Mouse (Mus musculus) stomach, postnatal 0 days (tissue): ENCODE data around the gene Enkd1.

Source experiments
- CTCF ChIP-seq: IDR thresholded peaks from 2 replicates; pipeline ENCODE4 v1.5.1; 2016; ENCODE audit warnings: antibody characterized with exemption, low read depth, mild to moderate bottlenecking, moderate library complexity
- EP300 ChIP-seq: optimal IDR thresholded peaks from 2 replicates; pipeline ENCODE3; 2016; ENCODE audit warnings: antibody characterized with exemption

DNA sequence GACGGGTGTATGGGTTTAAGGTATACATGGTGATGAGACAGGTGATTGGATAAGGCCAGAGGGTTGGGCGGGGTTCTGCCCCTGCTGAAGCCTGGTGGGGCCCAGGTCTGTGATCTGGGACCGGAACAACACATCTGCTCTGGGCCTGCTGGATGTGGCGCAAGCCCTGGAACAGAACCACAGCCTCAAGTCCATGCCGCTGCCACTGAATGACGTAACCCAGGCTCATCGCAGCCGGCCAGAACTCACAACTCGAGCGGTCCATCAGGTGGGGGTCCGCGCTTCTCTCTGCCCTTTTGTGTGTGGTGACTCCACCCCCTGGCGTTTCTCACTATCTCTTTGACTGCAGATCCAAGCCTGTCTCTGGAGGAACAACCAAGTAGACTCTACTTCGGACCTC lies 17.0 kb downstream of the Enkd1 start:
- no peak for TF ChIP-seq CTCF
- TF ChIP-seq EP300, result no peak
